Mouse (Mus musculus) testis, adult 2 months (tissue): Measurements from ENCODE around the gene Bfsp1. TPM values are rescaled to one million over a fixed set of nuclear protein-coding genes. Genes with fewer than 3 reads are reported as not detected.

ENCODE experiments used
- H3K27ac ChIP-seq: fragments of 200-500 bp; 2 replicates; pipeline ENCODE4 v1.5.1; 2012; ENCODE audit warnings: low read depth, low read length; ENCODE audit not compliant: control insufficient read depth, insufficient read depth
- H3K27me3 ChIP-seq: fragments of 200-500 bp; 2 replicates; pipeline ENCODE4 v1.6.1; 2012; ENCODE audit warnings: mild to moderate bottlenecking, low read length, moderate library complexity; ENCODE audit not compliant: control insufficient read depth, insufficient read depth
- H3K36me3 ChIP-seq: fragments of 200-500 bp; 2 replicates; pipeline ENCODE4 v1.6.1; 2012; ENCODE audit warnings: mild to moderate bottlenecking, low read length; ENCODE audit not compliant: control insufficient read depth, insufficient read depth
- H3K4me1 ChIP-seq: fragments of 200-500 bp; 2 replicates; pipeline ENCODE4 v1.6.1; 2012; ENCODE audit warnings: low read length; ENCODE audit not compliant: control insufficient read depth, insufficient read depth
- H3K4me3 ChIP-seq: fragments of 200-500 bp; 2 replicates; pipeline ENCODE4 v1.5.1; 2012; ENCODE audit warnings: low read depth, mild to moderate bottlenecking, low read length, moderate library complexity, mixed read lengths; ENCODE audit not compliant: control insufficient read depth
- CTCF ChIP-seq: fragments of 200-500 bp; IDR thresholded peaks from 2 replicates; pipeline ENCODE4 v1.5.1; 2012; ENCODE audit warnings: low read depth, mild to moderate bottlenecking, inconsistent platforms, low read length, moderate library complexity; ENCODE audit not compliant: control insufficient read depth, insufficient read depth, insufficient replicate concordance
- POLR2A ChIP-seq: fragments of 200-500 bp; IDR thresholded peaks from 2 replicates; pipeline ENCODE4 v1.6.1; 2012; ENCODE audit warnings: low read depth, mild to moderate bottlenecking, inconsistent platforms, low read length, moderate library complexity; ENCODE audit not compliant: control insufficient read depth
- polyA plus RNA-seq: library from polyadenylated mRNA; depleted of rRNA; stranded (reverse); fragments of >200 nt; gene quantifications from 2 replicates; pipeline ENCODE4 v1.2.3, GENCODE M21; 2012; rRNA removed

Gene Bfsp1
- polyA plus RNA-seq, 1 experiment: 0.68 TPM

GRCm38 (mm10) chr2:143789911-143790310 is 73.1 kb downstream of the Bfsp1 start:
- Histone ChIP-seq H3K4me3 (no peak overlapping the region), H3K36me3 (no peaks in the 10 kb centered on the region), H3K27ac (no peak overlapping the region), H3K27me3 (no peaks in the 10 kb centered on the region), H3K4me1 (no peaks in the 10 kb centered on the region)
- TF ChIP-seq POLR2A: no peak
- TF ChIP-seq CTCF: no peak

GRCm38 (mm10) chr2:143780310-143780709 is 82.7 kb downstream of the Bfsp1 start:
- Histone ChIP-seq H3K4me1 (no peaks in the 10 kb centered on the region), H3K36me3 (no peaks in the 10 kb centered on the region), H3K27me3 (no peaks in the 10 kb centered on the region), H3K27ac (no peak overlapping the region), H3K4me3 (no peak overlapping the region)
- TF ChIP-seq POLR2A: no peak
- TF ChIP-seq CTCF: no peak

Other genes with a start within 250 kb of the Bfsp1 start
- gene Dstn, start 52.1 kb upstream of the Bfsp1 start, polyA plus RNA-seq: 11.8 and 12.4 TPM in 2 replicates
- gene Rrbp1, start 148.1 kb upstream of the Bfsp1 start, polyA plus RNA-seq: 106 and 107 TPM in 2 replicates
- 212 and 222 TPM in 2 replicates for gene Banf2, start 169.9 kb upstream of the Bfsp1 start, polyA plus RNA-seq